Mouse (Mus musculus) liver (tissue): ENCODE measurements at regions not wholly inside any gene's neighbourhood (a gene's known extent, or its start where the extent isn't known, plus 50 kb on each side); places are given as distances from the start of the nearest gene placed in this dataset.

ENCODE experiments used
- DNase-seq: peaks from one replicate; pipeline ENCODE4 v3.0.0-alpha.2; 2020; ENCODE audit warnings: mixed read lengths

DNA sequence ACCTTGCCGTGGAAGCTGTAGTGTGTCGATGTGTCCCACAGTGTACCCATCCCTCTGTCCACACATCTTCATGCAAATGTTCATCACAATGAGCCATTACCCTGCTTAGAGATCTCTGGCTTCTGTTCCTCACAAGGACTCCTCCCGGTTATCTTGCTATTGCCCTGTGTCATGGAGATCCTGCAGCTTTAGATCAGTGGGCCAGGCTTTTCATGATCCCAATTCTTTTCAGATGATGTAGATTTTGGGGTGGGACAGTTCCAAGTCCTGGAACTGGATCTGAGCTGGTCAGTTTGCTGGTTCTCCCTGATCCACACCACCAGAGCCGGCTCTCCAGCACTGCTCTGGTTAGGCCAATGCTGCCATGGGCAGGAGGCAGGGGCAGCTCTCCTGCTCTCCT lies 161.2 kb downstream of the Tfap2c start:
- no peak for DNase-seq

DNA sequence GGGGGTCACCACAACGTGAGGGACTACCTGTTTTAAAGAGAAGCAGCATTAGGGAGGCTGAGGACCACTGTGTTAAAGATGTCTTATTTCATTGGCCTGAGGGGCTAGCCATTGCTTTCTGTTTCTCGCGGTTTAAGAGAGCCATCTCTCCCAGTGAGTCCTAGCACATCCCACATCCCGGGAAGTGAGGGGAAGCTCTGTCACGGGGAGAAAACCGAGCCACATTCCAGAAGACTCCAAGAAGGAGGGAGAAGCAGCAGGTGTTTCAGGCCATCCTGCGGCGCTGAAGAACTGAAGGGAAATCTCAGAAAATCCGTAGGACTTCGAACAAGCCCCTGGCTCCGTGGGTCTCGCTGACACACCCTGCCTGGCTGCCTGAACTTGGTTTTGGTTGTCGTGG lies 177.3 kb downstream of the Tfap2c start:
- DNase-seq: no peak

DNA sequence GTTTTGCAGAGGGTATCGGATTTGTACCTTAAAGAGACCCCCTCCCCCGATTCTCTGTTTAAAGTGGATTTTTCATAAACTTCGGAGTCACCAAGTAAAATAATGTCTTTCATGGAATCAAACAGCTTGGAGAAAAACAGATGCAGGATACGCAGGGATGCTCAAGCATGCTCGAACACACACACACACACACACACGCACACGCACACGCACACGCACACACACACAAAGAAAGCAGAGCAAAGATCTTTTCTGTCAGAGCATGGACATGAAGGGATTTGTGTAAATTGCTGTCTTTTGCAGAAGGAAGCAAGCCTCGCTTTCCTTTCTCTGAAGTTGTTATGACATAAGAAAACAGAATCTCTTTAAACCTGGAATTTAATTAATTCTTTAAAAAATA lies 178.2 kb downstream of the Tfap2c start:
- DNase-seq: no peak

DNA sequence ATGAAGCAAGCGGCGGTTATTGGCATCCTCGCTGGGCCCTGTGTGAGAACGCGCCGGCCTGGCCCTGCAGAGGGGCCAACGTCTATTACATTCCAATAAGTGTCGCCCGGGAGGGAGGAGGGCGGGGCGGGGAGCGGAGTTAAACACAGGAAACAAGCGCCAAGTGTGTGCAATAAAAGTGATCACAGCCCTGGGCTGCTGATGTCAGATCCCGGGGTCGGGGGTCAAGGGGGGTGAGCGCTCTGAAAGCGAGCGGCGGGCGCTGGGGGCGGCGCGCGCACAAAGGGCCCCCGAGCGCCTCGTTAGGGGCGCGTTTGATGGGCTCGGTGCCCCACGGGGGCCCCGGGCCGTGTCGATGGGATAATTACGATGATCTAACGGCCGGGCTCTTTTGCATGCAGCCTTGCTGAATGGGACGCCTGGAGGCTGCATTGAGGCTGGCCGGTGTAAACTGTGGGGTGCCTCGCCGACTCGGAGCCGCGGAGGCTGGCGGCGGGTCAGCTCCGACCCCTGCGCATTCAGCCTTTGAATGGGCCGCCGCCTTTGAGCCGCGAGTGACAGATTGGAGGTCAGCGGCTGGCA lies 178.9 kb downstream of the Tfap2c start:
- DNase-seq: peak; percentile 16

DNA sequence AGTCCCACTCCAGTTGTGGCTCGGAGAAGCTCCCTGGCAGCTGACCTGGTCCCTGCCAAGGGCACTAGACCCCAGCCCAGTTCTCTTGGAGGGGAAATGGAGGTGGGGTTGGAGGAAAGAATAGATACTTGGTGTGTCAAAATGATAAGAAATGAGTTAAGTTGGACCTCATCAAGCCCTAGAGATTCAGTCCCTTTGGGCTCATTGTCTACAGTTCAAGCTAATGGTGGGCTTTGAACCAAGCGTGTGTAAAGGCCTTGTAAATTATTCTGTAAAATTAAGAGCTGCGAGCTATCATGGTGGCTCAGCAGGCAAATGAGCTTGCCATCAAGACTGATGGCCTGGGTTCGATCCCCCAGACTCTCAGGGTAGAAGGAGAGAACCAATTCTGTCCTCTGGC lies 179.8 kb downstream of the Tfap2c start:
- DNase-seq: no peak

DNA sequence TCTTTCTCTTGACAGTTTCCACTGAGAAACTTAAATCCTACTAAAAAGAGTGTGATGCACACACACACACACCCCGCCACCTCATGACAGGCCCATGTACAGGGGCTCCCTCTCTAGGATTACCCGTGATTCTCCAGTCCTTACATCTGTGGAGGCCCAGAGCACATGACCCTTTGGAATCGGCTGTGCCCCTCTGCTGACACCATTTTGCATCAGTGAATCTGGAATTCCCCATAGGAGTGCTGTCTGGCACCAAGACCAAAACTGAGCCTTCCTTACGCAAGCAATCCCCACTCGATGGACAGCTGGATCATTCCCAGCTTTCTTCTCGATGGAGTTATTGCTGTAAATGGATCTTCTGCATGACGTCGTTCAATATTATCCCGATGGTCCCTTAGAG lies 180.3 kb downstream of the Tfap2c start:
- no peak for DNase-seq

DNA sequence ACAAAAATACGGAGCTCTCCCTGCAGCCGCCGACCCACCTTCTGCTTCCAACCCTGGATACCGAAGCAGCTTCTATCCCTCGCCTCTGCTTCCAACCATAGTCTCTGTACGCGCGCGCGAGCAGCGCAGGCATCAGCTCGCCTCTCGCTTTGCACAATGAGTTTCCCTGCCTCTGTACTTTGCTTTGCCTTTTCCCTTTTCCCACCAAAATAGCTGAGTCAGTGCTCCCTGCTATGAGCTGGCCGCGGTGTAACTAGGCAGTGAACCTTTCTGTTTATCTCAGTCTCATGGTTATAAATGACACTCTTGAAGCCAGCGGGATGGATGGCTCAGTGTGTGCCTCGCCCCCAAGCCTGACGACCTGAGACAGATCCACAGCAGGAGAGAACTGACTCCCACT lies 182.0 kb downstream of the Tfap2c start:
- no peak for DNase-seq

DNA sequence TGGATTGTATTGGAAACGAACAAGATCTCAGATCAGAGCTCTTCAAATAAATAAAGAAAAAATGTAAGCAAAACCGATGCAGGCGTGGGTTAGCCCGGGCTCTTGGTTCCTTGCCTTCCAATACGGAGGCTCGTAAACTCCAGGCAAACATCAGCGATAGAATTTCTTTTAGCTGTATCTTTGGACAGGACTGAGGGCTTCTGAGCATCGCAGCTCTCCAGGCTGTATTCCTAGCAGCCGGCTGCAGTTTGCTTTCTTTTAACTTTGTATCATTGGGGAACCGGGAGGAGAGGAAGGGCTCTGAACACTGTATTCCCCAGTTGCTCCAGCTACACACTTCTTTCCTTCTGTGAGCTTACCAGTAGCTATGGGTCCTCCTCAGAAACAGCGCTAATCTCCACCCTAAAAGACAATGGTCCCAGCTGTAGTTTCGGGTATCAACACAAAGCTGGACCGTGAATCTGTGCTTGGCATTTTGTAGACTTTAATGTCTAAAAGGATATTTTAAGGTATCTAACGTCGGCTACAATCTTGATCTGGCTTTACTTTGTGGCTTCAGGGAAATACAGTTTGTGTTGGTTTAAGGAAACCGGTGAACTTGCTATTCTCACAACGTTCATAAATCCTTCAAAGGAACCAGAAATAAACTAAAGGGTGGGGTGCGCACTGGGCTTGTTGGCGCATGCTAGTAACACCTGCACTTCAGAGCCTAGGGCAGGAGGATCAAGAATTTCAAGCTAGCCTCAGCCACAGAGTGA lies 183.2 kb downstream of the Tfap2c start:
- no peak for DNase-seq

DNA sequence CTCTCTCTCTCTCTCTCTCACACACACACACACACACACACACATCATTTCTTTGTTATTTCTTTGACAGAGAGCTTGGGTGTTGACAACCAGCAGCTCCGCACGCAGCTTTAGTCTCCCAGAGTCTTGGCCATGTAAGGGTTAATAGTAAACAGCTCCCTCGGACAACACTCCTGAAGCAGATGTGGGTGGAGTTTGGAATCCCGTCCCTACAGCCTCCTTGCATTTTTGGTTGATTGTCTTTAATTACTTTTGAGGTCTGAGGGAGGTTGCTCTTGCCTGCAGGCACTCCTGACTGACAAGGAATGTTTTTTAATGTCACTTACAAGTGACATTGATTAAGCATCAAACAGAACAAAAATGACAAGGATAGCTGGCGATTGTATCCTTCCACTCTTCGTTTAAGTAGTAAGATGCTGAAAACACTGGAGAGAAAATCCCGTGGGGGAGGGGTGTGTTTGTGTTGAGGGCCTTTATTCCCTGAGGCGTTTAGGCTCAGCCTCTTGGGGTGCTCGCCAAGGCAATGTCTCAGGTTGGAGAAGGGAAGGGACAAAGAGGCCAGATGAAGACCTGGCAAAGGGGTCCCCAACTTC lies 184.1 kb downstream of the Tfap2c start:
- no peak for DNase-seq

DNA sequence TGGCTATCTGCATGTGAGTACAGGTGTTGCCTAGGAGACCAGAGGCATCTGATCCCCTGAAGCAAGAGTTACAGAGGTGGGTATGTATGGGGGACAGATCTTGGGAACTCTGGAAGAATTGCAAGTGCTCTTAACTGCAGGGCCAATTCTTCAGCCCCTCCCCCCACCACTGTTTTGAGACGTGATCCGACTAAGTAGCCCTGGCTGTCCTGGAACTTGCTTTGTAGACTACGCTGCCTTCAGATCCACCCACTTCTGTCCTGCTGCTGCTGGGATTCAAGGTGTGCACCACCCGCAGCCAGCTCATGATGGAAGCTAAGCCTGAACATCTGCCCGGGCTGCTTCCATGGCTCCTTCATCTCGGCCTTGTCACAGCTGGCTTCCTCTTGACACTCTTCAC lies 186.2 kb downstream of the Tfap2c start:
- DNase-seq: no peak

DNA sequence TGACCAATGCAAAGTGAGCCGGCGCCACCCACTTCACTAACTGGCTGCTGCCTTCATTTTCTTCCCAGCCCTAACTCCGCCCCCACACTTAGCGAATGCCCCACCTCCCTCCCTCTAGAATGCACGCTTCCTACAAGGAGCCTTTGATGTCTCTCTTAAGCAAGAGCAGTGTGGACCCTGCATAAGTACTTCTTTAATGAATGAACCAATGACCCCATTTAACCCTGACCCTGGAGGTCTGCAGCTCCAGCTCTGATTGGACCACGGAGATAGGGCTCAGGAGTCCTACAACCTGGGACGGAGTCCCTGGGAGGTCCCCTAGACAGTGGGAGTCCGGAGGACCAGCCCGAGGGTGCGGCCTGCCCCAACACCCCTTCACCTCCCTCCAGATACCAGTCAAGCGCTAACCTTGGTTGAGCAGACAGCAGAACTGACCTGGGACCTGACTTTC lies 189.7 kb downstream of the Tfap2c start:
- no peak for DNase-seq

DNA sequence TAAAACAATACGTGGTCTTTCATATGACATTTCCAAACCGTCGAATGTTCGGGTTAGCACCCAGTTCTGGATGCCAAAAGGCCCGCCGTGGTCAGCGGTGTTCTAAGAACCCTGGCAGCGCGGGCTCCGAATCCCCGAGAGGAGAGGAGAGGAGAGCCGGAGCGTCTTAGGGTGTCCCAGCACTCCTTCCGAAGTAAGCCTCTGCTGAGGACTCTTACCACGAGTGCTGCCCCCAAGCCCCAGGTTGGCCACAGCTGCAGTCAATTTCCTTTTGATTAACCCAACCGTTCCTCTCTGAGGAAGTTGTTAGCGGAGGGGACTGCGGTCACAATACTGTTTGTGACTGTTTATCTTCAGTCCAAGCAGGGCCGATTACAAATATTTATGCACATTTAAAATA lies 190.1 kb downstream of the Tfap2c start:
- DNase-seq: peak; percentile 12

DNA sequence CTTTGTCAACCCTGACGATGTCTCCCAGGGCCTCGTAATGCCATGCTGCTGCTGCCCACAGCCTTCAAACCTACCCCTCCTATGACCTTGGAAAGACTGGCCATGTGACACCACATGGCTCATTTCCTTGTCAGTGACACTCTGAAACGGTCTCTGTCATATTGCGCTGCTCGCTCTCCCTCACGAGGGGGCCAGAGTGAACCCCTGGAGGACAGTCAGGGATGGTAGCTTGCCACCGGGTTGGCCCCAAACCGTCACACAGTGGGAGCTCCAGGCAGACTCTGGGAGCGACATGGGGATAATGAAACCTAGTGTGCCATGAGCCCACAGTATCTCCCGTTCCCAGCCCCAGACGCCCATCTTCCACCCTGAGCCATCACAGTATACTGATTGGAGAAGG lies 188.8 kb downstream of the Bmp7 start:
- DNase-seq: no peak

DNA sequence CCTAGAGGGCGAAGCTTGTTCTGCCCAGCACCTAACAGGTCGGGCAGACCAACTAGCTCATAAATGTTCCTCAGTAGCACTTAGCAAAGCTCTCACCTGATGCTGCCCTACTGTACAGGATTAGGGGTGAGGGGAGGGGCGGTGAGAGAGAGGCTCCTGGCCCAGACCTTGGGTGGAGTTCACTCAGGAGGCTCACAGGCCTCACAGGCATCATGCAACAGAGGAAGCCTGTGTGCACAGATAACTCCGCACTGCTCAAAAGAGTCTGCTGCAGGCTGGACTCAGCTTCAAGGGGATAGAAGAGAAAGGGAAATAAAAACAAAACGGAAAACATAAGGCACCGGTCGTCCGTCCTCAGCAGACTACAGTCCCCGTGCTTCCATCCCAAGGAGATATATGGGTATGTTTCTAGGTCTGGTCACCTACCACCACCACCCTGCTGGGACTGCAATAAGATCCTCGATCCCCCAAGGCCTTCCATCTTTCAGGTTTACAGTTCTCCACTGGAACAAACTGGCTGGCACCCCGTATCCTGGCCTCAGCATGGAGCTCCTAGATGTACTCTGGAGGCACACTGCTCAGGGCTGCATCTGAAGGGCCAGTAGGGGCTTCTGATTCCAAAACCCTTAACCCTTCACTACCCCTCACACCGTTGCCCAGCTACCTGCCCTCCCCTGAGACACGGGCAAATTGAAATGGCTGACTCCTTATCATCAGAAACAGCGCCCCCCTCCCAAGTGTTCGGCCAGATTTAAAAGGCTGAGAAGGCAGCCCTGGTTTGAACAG lies 184.2 kb downstream of the Bmp7 start:
- no peak for DNase-seq

DNA sequence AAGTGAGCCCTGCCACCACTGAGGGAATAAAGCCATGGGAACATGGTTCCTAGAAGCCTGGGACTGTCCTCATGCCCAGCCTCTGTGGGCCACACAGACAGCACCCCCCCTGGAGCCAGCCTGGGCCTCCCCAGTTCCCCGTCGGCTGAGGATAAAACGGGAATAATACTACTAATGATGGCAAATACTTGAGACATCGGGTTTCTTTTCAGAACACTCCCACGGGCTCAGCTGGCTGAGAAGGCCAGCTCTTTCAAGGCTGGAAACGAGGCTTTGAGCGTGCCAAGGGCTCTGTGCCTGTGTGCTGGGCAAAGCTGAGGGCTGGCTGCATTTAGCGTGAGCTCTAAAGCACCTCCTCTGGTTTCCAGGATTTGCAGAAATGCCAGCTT lies 183.7 kb downstream of the Bmp7 start:
- DNase-seq: no peak

DNA sequence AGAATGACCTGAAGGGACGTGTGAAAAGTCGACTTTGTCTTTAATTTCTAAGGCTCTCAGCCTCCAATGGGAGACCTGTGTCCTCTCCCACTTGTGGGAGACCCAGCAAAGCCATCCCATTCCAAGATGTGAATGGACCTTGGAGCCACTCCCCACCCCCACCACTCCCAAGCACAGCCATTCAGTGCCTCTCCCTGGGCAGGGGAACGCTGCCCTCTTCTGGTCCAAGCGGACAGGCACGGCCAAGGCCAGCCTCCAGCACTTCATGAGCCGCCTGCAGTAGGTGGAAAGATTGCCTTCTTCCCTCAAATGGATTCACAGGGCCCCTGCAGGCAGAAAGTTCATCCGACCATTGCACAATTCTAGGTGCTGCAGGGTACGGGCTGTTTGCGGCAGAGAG lies 181.6 kb downstream of the Bmp7 start:
- DNase-seq: peak; percentile 48

DNA sequence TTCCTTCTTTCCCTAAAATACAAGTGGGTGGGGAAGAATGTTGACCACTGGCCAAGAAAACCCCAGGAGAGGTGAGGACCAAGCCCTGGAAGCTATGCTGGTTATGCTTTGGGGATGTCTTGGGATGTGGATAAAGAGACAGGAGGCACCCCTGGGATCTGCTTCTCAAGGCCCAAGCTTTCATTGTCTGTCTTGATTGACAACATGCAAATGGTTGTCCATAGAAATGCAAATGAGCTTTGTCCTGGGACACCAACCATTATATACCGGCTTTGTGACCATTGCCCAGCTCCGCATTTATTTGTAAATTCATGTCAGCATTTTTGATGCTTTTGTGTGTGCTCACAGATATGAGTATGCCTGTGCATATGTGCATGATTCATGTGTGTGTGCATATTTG lies 174.9 kb downstream of the Bmp7 start:
- no peak for DNase-seq

DNA sequence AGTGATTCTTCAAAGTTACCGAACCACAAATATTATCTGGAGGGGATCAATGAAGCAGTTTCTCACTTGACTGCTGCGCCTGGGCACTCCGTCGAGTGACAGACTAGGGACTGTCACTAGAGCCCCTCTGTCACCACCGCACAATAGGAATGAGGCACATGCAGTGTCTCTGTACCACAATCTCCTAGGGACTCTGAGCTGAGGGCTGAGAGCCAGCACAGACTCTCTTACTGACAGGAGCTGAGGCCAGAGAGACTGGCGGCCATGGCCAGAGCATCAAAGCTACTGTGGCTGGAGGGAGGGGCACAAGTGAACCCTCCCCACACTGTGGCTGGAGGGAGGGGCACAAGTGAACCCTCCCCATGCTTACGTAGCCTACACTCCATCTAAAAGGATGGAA lies 173.7 kb downstream of the Bmp7 start:
- no peak for DNase-seq

DNA sequence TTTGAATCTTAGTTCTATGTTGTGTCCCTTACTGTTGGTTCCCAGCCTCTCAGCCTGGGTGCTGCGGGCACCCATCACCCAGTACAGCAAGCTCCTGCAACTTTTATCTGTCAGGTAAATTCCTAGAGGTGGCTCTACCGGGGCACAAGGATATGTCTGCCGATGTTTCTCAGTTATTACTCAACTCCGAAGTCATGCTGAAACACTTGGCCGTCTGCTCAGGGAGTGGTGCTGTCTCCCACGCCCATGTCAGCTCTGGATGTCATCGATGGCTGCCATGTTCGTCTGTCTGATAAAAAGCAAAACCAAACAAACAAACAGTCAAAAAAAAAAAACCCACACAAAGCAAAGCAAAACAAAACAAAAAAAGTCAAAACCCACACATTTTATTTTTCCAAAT lies 171.4 kb downstream of the Bmp7 start:
- no peak for DNase-seq

DNA sequence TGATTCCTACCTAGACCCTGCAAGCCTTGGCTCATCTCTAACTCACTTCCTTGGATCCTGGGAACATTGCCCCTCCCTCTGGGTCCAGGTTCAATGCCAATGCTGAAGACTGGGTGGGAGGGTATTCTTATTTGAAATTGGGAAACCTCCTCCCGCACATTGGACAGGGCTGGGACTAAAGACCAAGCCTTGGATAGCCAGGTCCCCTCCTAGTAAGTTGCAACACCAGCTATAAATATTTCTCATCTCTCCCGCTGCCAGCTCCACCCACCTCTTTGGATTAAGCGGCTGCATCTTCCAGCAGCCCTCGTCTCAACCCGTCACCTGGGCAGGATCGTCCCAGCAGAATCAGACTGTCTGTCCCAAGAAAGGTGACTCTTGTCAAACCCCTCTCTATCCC lies 170.1 kb downstream of the Bmp7 start:
- no peak for DNase-seq

DNA sequence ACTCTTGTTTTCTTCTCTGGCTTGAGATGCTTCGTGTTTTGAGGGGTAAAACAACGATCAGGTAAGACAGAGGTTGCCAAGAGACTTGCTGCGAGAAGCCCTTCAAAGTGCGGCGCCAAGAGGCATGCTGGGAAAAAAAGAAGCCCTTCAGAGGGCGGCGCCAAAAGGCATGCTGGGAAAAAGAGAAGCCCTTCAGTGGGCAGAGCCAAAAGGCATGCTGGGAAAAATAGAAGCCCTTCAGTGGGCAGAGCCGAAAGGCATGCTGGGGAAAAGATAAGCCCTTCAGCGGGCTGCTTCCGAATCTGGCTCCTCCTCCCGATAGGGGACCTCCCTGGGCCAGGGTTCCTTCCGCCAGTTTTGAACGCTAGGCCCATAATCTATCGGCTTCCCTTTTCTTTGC lies 169.5 kb downstream of the Bmp7 start:
- DNase-seq: no peak

DNA sequence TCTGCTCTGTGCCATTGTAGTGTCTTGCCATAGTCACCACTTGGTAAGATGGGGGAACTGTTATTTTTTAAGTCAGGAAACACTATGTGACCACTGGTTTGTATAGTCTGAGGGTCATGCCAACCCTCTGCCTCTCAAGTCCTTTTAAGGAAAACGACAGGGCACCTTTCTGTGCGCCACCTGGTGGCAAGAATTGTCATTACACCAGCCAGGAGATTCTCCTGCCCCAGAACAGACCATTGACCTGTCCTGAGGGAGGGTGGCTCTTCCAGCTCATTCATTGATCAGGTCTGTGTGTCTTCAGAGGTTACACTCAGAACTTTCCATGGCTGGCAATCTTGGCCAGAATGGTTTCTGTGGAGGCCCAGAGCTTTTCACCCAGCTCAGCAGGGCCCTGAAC lies 166.9 kb downstream of the Bmp7 start:
- peak; percentile 57 for DNase-seq

DNA sequence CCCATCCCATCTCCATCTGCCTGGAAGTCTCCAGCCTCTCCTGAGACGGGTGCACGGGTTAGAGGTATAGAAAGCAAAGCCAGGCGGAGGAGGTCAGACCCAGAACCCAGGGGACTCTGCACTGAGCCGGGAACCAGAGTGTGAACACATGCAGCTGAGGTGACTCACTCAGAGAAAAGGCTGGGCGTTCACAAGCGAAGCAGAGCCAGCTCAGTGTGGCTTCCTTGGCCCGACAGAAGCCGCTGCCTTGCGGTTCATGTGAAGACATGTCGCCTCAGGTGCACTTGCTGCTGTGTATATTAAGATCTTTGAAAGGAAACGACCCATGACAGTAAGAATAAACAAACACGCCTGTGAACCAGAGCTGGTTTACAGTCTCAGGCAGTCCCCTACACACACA lies 163.6 kb downstream of the Bmp7 start:
- DNase-seq: no peak

DNA sequence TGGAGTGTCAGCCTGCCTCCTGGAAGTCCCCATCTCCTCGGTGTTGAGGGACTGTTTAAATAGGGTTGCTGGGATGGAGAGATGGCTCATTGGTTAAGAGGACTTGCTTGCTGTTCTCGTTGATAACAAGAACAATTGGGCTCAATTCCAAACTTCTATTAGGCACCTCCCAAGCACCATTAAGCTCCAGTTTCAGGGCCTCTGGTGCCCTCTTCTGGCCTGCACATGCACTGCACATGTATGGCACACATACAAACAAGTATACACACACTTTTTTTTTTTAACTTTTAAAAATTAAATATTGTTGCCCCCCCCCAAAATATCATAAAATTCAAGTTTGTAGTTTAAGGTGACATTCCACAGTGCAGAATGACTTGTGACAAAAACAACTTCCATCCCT lies 162.3 kb downstream of the Bmp7 start:
- DNase-seq: no peak
